Mouse (Mus musculus) MEL (cell line): ENCODE data around the gene Pcgf2.

Source experiments
- CTCF ChIP-seq, 3 experiments: IDR thresholded peaks in 2 of 3; conservative IDR thresholded peaks in 1 of 3; 2 replicates each; pipeline ENCODE4 v1.5.1; 2011 to 2012; ENCODE audit warnings: low read length in 3 of 3, low read depth in 2 of 3, mild to moderate bottlenecking in 2 of 3, improper control_type of control experiment in 1 of 3, inconsistent platforms in 1 of 3, mixed read lengths in 1 of 3, moderate library complexity in 1 of 3; ENCODE audit not compliant: control insufficient read depth in 1 of 3, insufficient read depth in 1 of 3, poor library complexity in 1 of 3, severe bottlenecking in 1 of 3
- HCFC1 ChIP-seq: IDR thresholded peaks from 2 replicates; pipeline ENCODE4 v1.6.1; 2012; ENCODE audit warnings: low read depth, mild to moderate bottlenecking, inconsistent platforms, low read length, improper control_type of control experiment, moderate library complexity
- MAX ChIP-seq: IDR thresholded peaks from 2 replicates; pipeline ENCODE4 v1.6.1; 2011; ENCODE audit warnings: low read length, improper control_type of control experiment
- MXI1 ChIP-seq: IDR thresholded peaks from 2 replicates; pipeline ENCODE4 v1.6.1; 2011; ENCODE audit warnings: mild to moderate bottlenecking, low read depth, low read length, improper control_type of control experiment
- POLR2A ChIP-seq, 2 experiments: IDR thresholded peaks; 2 replicates each; pipeline ENCODE4 v1.6.1; 2011 to 2012; ENCODE audit warnings: low read length in 2 of 2, mild to moderate bottlenecking in 2 of 2, control low read depth in 1 of 2, improper control_type of control experiment in 1 of 2, low read depth in 1 of 2, moderate library complexity in 1 of 2; ENCODE audit not compliant: control insufficient read depth in 1 of 2, insufficient read depth in 1 of 2, poor library complexity in 1 of 2
- SMC3 ChIP-seq: IDR thresholded peaks from 2 replicates; pipeline ENCODE4 v1.6.1; 2011; ENCODE audit warnings: low read depth, low read length, improper control_type of control experiment
- TAL1 ChIP-seq: IDR thresholded peaks from 2 replicates; pipeline ENCODE4 v1.6.1; 2012; ENCODE audit warnings: mild to moderate bottlenecking, inconsistent platforms, low read length, moderate library complexity, mixed read lengths
- ZC3H11A ChIP-seq: IDR thresholded peaks from 2 replicates; pipeline ENCODE4 v1.6.1; 2012; ENCODE audit warnings: low read depth, mild to moderate bottlenecking, inconsistent platforms, low read length, improper control_type of control experiment

- TF ChIP-seq CTCF (IDR thresholded peaks at IDR 0.05 in 2 of 3, conservative IDR thresholded peaks at IDR 0.05 in 1 of 3; ENCODE audit: control insufficient read depth in 1 of 3, insufficient read depth in 1 of 3, low read depth in 2 of 3, low read length in 3 of 3, poor library complexity in 1 of 3, severe bottlenecking in 1 of 3) (no peak), POLR2A (IDR thresholded peaks at IDR 0.05; ENCODE audit: control insufficient read depth in 1 of 2, insufficient read depth in 1 of 2, low read depth in 1 of 2, low read length in 2 of 2, poor library complexity in 1 of 2) (no peak), ZC3H11A (no peak), HCFC1 (no peak), SMC3 (no peak), TAL1 (no peak), MAX (no peak), MXI1 (peak; percentile 53)
Measured at GRCm38 (mm10) chr11:97701581-97702392, 1.5 kb upstream of the Pcgf2 start.
